Mouse (Mus musculus) MEL (cell line): Measurements from ENCODE around the gene Ywhah. TPM values are rescaled to one million over a fixed set of nuclear protein-coding genes. Genes with fewer than 3 reads are reported as not detected.

ENCODE experiments used
- DNase-seq: peaks from one replicate; pipeline ENCODE4 v3.0.0; 2011; ENCODE audit warnings: low read depth, low spot score
- H3K27ac ChIP-seq: 2 replicates; pipeline ENCODE4 v1.5.1; 2012; ENCODE audit warnings: low read depth, mild to moderate bottlenecking, control low read depth, low read length, moderate library complexity; ENCODE audit not compliant: control insufficient read depth
- H3K27me3 ChIP-seq, 2 experiments: fragments of 150-350 bp in 1 of 2; sonication (generic) in 1 of 2; 2 replicates each; pipeline ENCODE4 v1.6.1; 2012; ENCODE audit warnings: low read length in 2 of 2, mild to moderate bottlenecking in 2 of 2, improper control_type of control experiment in 1 of 2, moderate library complexity in 1 of 2; ENCODE audit not compliant: insufficient read depth in 2 of 2, control insufficient read depth in 1 of 2
- H3K36me3 ChIP-seq, 2 experiments: 2 replicates each; pipeline ENCODE4 v1.6.1; 2012 to 2014; ENCODE audit warnings: low read length in 2 of 2, improper control_type of control experiment in 1 of 2, inconsistent platforms in 1 of 2, mild to moderate bottlenecking in 1 of 2; ENCODE audit not compliant: insufficient read depth in 2 of 2, control insufficient read depth in 1 of 2
- H3K4me1 ChIP-seq, 2 experiments: fragments of 150-350 bp in 1 of 2; sonication (generic) in 1 of 2; 2 replicates each; pipeline ENCODE4 v1.6.1; 2012; ENCODE audit warnings: low read length in 2 of 2, improper control_type of control experiment in 1 of 2, mild to moderate bottlenecking in 1 of 2; ENCODE audit not compliant: insufficient read depth in 2 of 2, control insufficient read depth in 1 of 2
- H3K4me3 ChIP-seq, 2 experiments: fragments of 150-350 bp in 1 of 2; sonication (generic) in 1 of 2; 2 replicates each; pipeline ENCODE4 v1.5.1; 2012; ENCODE audit warnings: low read depth in 2 of 2, low read length in 2 of 2, mild to moderate bottlenecking in 2 of 2, moderate library complexity in 2 of 2, control low read depth in 1 of 2, improper control_type of control experiment in 1 of 2; ENCODE audit not compliant: control insufficient read depth in 1 of 2, insufficient read depth in 1 of 2
- H3K79me2 ChIP-seq: 2 replicates; pipeline ENCODE4 v1.6.1; 2012; ENCODE audit warnings: mild to moderate bottlenecking, low read length, moderate library complexity; ENCODE audit not compliant: control insufficient read depth, poor library complexity, insufficient read depth
- H3K9ac ChIP-seq: 2 replicates; pipeline ENCODE4 v1.6.1; 2012; ENCODE audit warnings: low read depth, mild to moderate bottlenecking, control low read depth, low read length, moderate library complexity; ENCODE audit not compliant: control insufficient read depth, poor library complexity, severe bottlenecking
- H3K9me3 ChIP-seq: fragments of 150-350 bp; sonication (generic); replicated peaks from 2 replicates; pipeline ENCODE4 v1.6.1; 2012; ENCODE audit warnings: mild to moderate bottlenecking, low read length, improper control_type of control experiment, moderate library complexity; ENCODE audit not compliant: insufficient read depth
- BHLHE40 ChIP-seq: IDR thresholded peaks from 2 replicates; pipeline ENCODE4 v1.6.1; 2012; ENCODE audit warnings: low read depth, mild to moderate bottlenecking, inconsistent platforms, low read length, improper control_type of control experiment, borderline replicate concordance
- CHD1 ChIP-seq: IDR thresholded peaks from 2 replicates; pipeline ENCODE4 v1.6.1; 2012; ENCODE audit warnings: low read depth, mild to moderate bottlenecking, inconsistent platforms, low read length, improper control_type of control experiment
- CTCF ChIP-seq, 3 experiments: IDR thresholded peaks in 2 of 3; conservative IDR thresholded peaks in 1 of 3; 2 replicates each; pipeline ENCODE4 v1.5.1; 2011 to 2012; ENCODE audit warnings: low read length in 3 of 3, low read depth in 2 of 3, mild to moderate bottlenecking in 2 of 3, improper control_type of control experiment in 1 of 3, inconsistent platforms in 1 of 3, mixed read lengths in 1 of 3, moderate library complexity in 1 of 3; ENCODE audit not compliant: control insufficient read depth in 1 of 3, insufficient read depth in 1 of 3, poor library complexity in 1 of 3, severe bottlenecking in 1 of 3
- E2F4 ChIP-seq: IDR thresholded peaks from 2 replicates; pipeline ENCODE4 v1.6.1; 2011; ENCODE audit warnings: low read depth, low read length, improper control_type of control experiment, borderline replicate concordance
- ELF1 ChIP-seq: IDR thresholded peaks from 2 replicates; pipeline ENCODE4 v1.6.1; 2014; ENCODE audit warnings: low read depth, mild to moderate bottlenecking, inconsistent platforms, low read length, improper control_type of control experiment, moderate library complexity
- GABPA ChIP-seq: IDR thresholded peaks from 2 replicates; pipeline ENCODE4 v1.6.1; 2012; ENCODE audit warnings: low read depth, mild to moderate bottlenecking, inconsistent platforms, low read length, improper control_type of control experiment, moderate library complexity
- GATA1 ChIP-seq: IDR thresholded peaks from 2 replicates; pipeline ENCODE4 v1.6.1; 2011; ENCODE audit warnings: low read depth, low read length, improper control_type of control experiment
- HCFC1 ChIP-seq: IDR thresholded peaks from 2 replicates; pipeline ENCODE4 v1.6.1; 2012; ENCODE audit warnings: low read depth, mild to moderate bottlenecking, inconsistent platforms, low read length, improper control_type of control experiment, moderate library complexity
- JUND ChIP-seq: IDR thresholded peaks from 2 replicates; pipeline ENCODE4 v1.6.1; 2011; ENCODE audit warnings: low read depth, mild to moderate bottlenecking, improper control_type of control experiment, low read length
- KAT2A ChIP-seq: conservative IDR thresholded peaks from 2 replicates; pipeline ENCODE4 v1.6.1; 2012; ENCODE audit warnings: low read depth, low read length, improper control_type of control experiment, inconsistent platforms
- MXI1 ChIP-seq: IDR thresholded peaks from 2 replicates; pipeline ENCODE4 v1.6.1; 2011; ENCODE audit warnings: mild to moderate bottlenecking, low read depth, low read length, improper control_type of control experiment
- MYC ChIP-seq: IDR thresholded peaks from 2 replicates; pipeline ENCODE4 v1.6.1; 2011; ENCODE audit warnings: low read depth, mild to moderate bottlenecking, low read length, improper control_type of control experiment, moderate library complexity
- NELFE ChIP-seq: IDR thresholded peaks from 2 replicates; pipeline ENCODE4 v1.6.1; 2011; ENCODE audit warnings: low read depth, low read length, improper control_type of control experiment
- NRF1 ChIP-seq: IDR thresholded peaks from 2 replicates; pipeline ENCODE4 v1.6.1; 2014; ENCODE audit warnings: low read depth, mild to moderate bottlenecking, inconsistent platforms, low read length, improper control_type of control experiment, moderate library complexity; ENCODE audit not compliant: poor library complexity, insufficient read depth, severe bottlenecking
- POLR2AphosphoS2 ChIP-seq: IDR thresholded peaks from 2 replicates; pipeline ENCODE4 v1.6.1; 2011; ENCODE audit warnings: low read length, improper control_type of control experiment
- POLR2AphosphoS5 ChIP-seq: IDR thresholded peaks from 2 replicates; pipeline ENCODE4 v1.6.1; 2012; ENCODE audit warnings: low read depth, borderline replicate concordance, mild to moderate bottlenecking, inconsistent platforms, low read length, moderate library complexity, mixed read lengths
- RAD21 ChIP-seq: IDR thresholded peaks from 2 replicates; pipeline ENCODE4 v1.6.1; 2011; ENCODE audit warnings: mild to moderate bottlenecking, low read depth, low read length, improper control_type of control experiment
- SIN3A ChIP-seq: IDR thresholded peaks from 2 replicates; pipeline ENCODE4 v1.6.1; 2012; ENCODE audit warnings: low read length, improper control_type of control experiment, inconsistent platforms
- SMC3 ChIP-seq: IDR thresholded peaks from 2 replicates; pipeline ENCODE4 v1.6.1; 2011; ENCODE audit warnings: low read depth, low read length, improper control_type of control experiment
- TAL1 ChIP-seq: IDR thresholded peaks from 2 replicates; pipeline ENCODE4 v1.6.1; 2012; ENCODE audit warnings: mild to moderate bottlenecking, inconsistent platforms, low read length, moderate library complexity, mixed read lengths
- TCF12 ChIP-seq: IDR thresholded peaks from 2 replicates; pipeline ENCODE4 v1.6.1; 2014; ENCODE audit warnings: low read depth, mild to moderate bottlenecking, inconsistent platforms, low read length, improper control_type of control experiment, moderate library complexity
- UBTF ChIP-seq: IDR thresholded peaks from 2 replicates; pipeline ENCODE4 v1.6.1; 2012; ENCODE audit warnings: low read depth, mild to moderate bottlenecking, inconsistent platforms, low read length, improper control_type of control experiment, moderate library complexity, borderline replicate concordance; ENCODE audit not compliant: insufficient read depth
- USF1 ChIP-seq: IDR thresholded peaks from 2 replicates; pipeline ENCODE4 v1.6.1; 2014; ENCODE audit warnings: low read depth, mild to moderate bottlenecking, inconsistent platforms, low read length, improper control_type of control experiment, moderate library complexity
- USF2 ChIP-seq, 2 experiments: IDR thresholded peaks; 2 replicates each; pipeline ENCODE4 v1.6.1; 2011 to 2012; ENCODE audit warnings: improper control_type of control experiment in 2 of 2, low read length in 2 of 2, borderline replicate concordance in 1 of 2, inconsistent platforms in 1 of 2, low read depth in 1 of 2, mild to moderate bottlenecking in 1 of 2; ENCODE audit not compliant: insufficient read depth in 1 of 2
- ZC3H11A ChIP-seq: IDR thresholded peaks from 2 replicates; pipeline ENCODE4 v1.6.1; 2012; ENCODE audit warnings: low read depth, mild to moderate bottlenecking, inconsistent platforms, low read length, improper control_type of control experiment
- ZKSCAN1 ChIP-seq: IDR thresholded peaks from 2 replicates; pipeline ENCODE4 v1.6.1; 2012; ENCODE audit warnings: low read depth, mild to moderate bottlenecking, inconsistent platforms, low read length, improper control_type of control experiment, moderate library complexity
- ZMIZ1 ChIP-seq: IDR thresholded peaks from 2 replicates; pipeline ENCODE4 v1.6.1; 2012; ENCODE audit warnings: low read depth, mild to moderate bottlenecking, inconsistent platforms, low read length, improper control_type of control experiment, moderate library complexity
- ZNF384 ChIP-seq: IDR thresholded peaks from 2 replicates; pipeline ENCODE4 v1.6.1; 2012; ENCODE audit warnings: low read depth, mild to moderate bottlenecking, inconsistent platforms, low read length, improper control_type of control experiment
- polyA plus RNA-seq, 2 experiments: library from polyadenylated mRNA; stranded (reverse) in 1 of 2; unstranded in 1 of 2; fragments of >175 nt in 1 of 2; fragments of >200 nt in 1 of 2; gene quantifications; 2 replicates each; pipeline versions ENCODE4 v1.2.1 to v1.2.4; 2012; ENCODE audit warnings: low replicate concordance in 2 of 2, low read depth in 1 of 2; ENCODE audit not compliant: insufficient read length in 2 of 2, insufficient read depth in 1 of 2, missing spikeins in 1 of 2
- total RNA-seq: library from RNA; depleted of rRNA; stranded (reverse); fragments of 300-350 nt; gene quantifications from 2 replicates; pipeline ENCODE4 v1.2.3, GENCODE M21; 2012

Gene Ywhah
- total and polyA plus RNA-seq, 3 experiments, result 80.0 to 312 TPM; not detected in 1

GRCm38 (mm10) chr5:33006670-33007069 lies 11.9 kb upstream of the Ywhah start:
- no peak for DNase-seq
- Histone ChIP-seq H3K27ac (no peak overlapping the region), H3K4me3 (no peak overlapping the region), H3K9ac (no peak overlapping the region), H3K79me2 (no peaks in the 10 kb centered on the region), H3K36me3 (no peaks in the 10 kb centered on the region), H3K9me3 (no peaks in the 10 kb centered on the region), H3K4me1 (peaks cover 0 to 4% of the 10 kb centered on the region in 2 experiments; a peak in 2 of 4 replicates), H3K27me3 (peaks cover 1 to 7% of the 10 kb centered on the region in 2 experiments)
- TF ChIP-seq MXI1 (no peak), RAD21 (no peak), USF2 (IDR thresholded peaks at IDR 0.05; ENCODE audit: borderline replicate concordance in 1 of 2, insufficient read depth in 1 of 2, low read depth in 1 of 2, low read length in 2 of 2) (no peak), ZC3H11A (no peak), CHD1 (no peak), SMC3 (no peak), GATA1 (no peak), CTCF (IDR thresholded peaks at IDR 0.05 in 2 of 3, conservative IDR thresholded peaks at IDR 0.05 in 1 of 3; ENCODE audit: control insufficient read depth in 1 of 3, insufficient read depth in 1 of 3, low read depth in 2 of 3, low read length in 3 of 3, poor library complexity in 1 of 3, severe bottlenecking in 1 of 3) (no peak), POLR2AphosphoS5 (no peak), JUND (no peak), POLR2AphosphoS2 (no peak), ZKSCAN1 (no peak), USF1 (no peak), MYC (no peak), ELF1 (no peak), TAL1 (no peak), SIN3A (no peak), ZNF384 (no peak), E2F4 (no peak), BHLHE40 (no peak)

- Histone ChIP-seq H3K36me3 (no peaks in the 10 kb centered on the region), H3K4me1 (peaks cover 0 to 11% of the 10 kb centered on the region in 2 experiments; a peak in 2 of 4 replicates), H3K79me2 (no peaks in the 10 kb centered on the region), H3K27ac (no peak overlapping the region), H3K9ac (no peak overlapping the region), H3K9me3 (no peaks in the 10 kb centered on the region), H3K4me3 (no peak overlapping the region), H3K27me3 (peaks cover 1 to 7% of the 10 kb centered on the region in 2 experiments)
- no peak for DNase-seq
- TF ChIP-seq TCF12, result no peak
- no peak for TF ChIP-seq ZMIZ1
- no peak for TF ChIP-seq POLR2AphosphoS5
- TF ChIP-seq BHLHE40, result no peak
- TF ChIP-seq UBTF, result no peak
- TF ChIP-seq NRF1, result no peak
- no peak for TF ChIP-seq NELFE
- no peak for TF ChIP-seq GATA1
- TF ChIP-seq GABPA, result no peak
- no peak for TF ChIP-seq HCFC1
- no peak for TF ChIP-seq ZC3H11A
- TF ChIP-seq KAT2A, result no peak
- no peak for TF ChIP-seq CHD1
- no peak for TF ChIP-seq POLR2AphosphoS2
Measured at GRCm38 (mm10) chr5:33007371-33007770, 11.2 kb upstream of the Ywhah start.
